Mouse (Mus musculus) MEL (cell line): ENCODE data around the gene Kdm3a. TPM values are rescaled to one million over a fixed set of nuclear protein-coding genes. Genes with fewer than 3 reads are reported as not detected.

ENCODE experiments used
- DNase-seq: peaks from one replicate; pipeline ENCODE4 v3.0.0; 2011; ENCODE audit warnings: low read depth, low spot score
- H3K27ac ChIP-seq: 2 replicates; pipeline ENCODE4 v1.5.1; 2012; ENCODE audit warnings: low read depth, mild to moderate bottlenecking, control low read depth, low read length, moderate library complexity; ENCODE audit not compliant: control insufficient read depth
- H3K27me3 ChIP-seq, 2 experiments: fragments of 150-350 bp in 1 of 2; sonication (generic) in 1 of 2; 2 replicates each; pipeline ENCODE4 v1.6.1; 2012; ENCODE audit warnings: low read length in 2 of 2, mild to moderate bottlenecking in 2 of 2, improper control_type of control experiment in 1 of 2, moderate library complexity in 1 of 2; ENCODE audit not compliant: insufficient read depth in 2 of 2, control insufficient read depth in 1 of 2
- H3K36me3 ChIP-seq, 2 experiments: 2 replicates each; pipeline ENCODE4 v1.6.1; 2012 to 2014; ENCODE audit warnings: low read length in 2 of 2, improper control_type of control experiment in 1 of 2, inconsistent platforms in 1 of 2, mild to moderate bottlenecking in 1 of 2; ENCODE audit not compliant: insufficient read depth in 2 of 2, control insufficient read depth in 1 of 2
- H3K4me1 ChIP-seq, 2 experiments: fragments of 150-350 bp in 1 of 2; sonication (generic) in 1 of 2; 2 replicates each; pipeline ENCODE4 v1.6.1; 2012; ENCODE audit warnings: low read length in 2 of 2, improper control_type of control experiment in 1 of 2, mild to moderate bottlenecking in 1 of 2; ENCODE audit not compliant: insufficient read depth in 2 of 2, control insufficient read depth in 1 of 2
- H3K4me3 ChIP-seq, 2 experiments: fragments of 150-350 bp in 1 of 2; sonication (generic) in 1 of 2; 2 replicates each; pipeline ENCODE4 v1.5.1; 2012; ENCODE audit warnings: low read depth in 2 of 2, low read length in 2 of 2, mild to moderate bottlenecking in 2 of 2, moderate library complexity in 2 of 2, control low read depth in 1 of 2, improper control_type of control experiment in 1 of 2; ENCODE audit not compliant: control insufficient read depth in 1 of 2, insufficient read depth in 1 of 2
- H3K79me2 ChIP-seq: 2 replicates; pipeline ENCODE4 v1.6.1; 2012; ENCODE audit warnings: mild to moderate bottlenecking, low read length, moderate library complexity; ENCODE audit not compliant: control insufficient read depth, poor library complexity, insufficient read depth
- H3K9ac ChIP-seq: 2 replicates; pipeline ENCODE4 v1.6.1; 2012; ENCODE audit warnings: low read depth, mild to moderate bottlenecking, control low read depth, low read length, moderate library complexity; ENCODE audit not compliant: control insufficient read depth, poor library complexity, severe bottlenecking
- H3K9me3 ChIP-seq: fragments of 150-350 bp; sonication (generic); replicated peaks from 2 replicates; pipeline ENCODE4 v1.6.1; 2012; ENCODE audit warnings: mild to moderate bottlenecking, low read length, improper control_type of control experiment, moderate library complexity; ENCODE audit not compliant: insufficient read depth
- CHD2 ChIP-seq: IDR thresholded peaks from 2 replicates; pipeline ENCODE4 v1.6.1; 2011; ENCODE audit warnings: low read length, improper control_type of control experiment
- CTCF ChIP-seq, 3 experiments: IDR thresholded peaks in 2 of 3; conservative IDR thresholded peaks in 1 of 3; 2 replicates each; pipeline ENCODE4 v1.5.1; 2011 to 2012; ENCODE audit warnings: low read length in 3 of 3, low read depth in 2 of 3, mild to moderate bottlenecking in 2 of 3, improper control_type of control experiment in 1 of 3, inconsistent platforms in 1 of 3, mixed read lengths in 1 of 3, moderate library complexity in 1 of 3; ENCODE audit not compliant: control insufficient read depth in 1 of 3, insufficient read depth in 1 of 3, poor library complexity in 1 of 3, severe bottlenecking in 1 of 3
- E2F4 ChIP-seq: IDR thresholded peaks from 2 replicates; pipeline ENCODE4 v1.6.1; 2011; ENCODE audit warnings: low read depth, low read length, improper control_type of control experiment, borderline replicate concordance
- ELF1 ChIP-seq: IDR thresholded peaks from 2 replicates; pipeline ENCODE4 v1.6.1; 2014; ENCODE audit warnings: low read depth, mild to moderate bottlenecking, inconsistent platforms, low read length, improper control_type of control experiment, moderate library complexity
- GABPA ChIP-seq: IDR thresholded peaks from 2 replicates; pipeline ENCODE4 v1.6.1; 2012; ENCODE audit warnings: low read depth, mild to moderate bottlenecking, inconsistent platforms, low read length, improper control_type of control experiment, moderate library complexity
- HCFC1 ChIP-seq: IDR thresholded peaks from 2 replicates; pipeline ENCODE4 v1.6.1; 2012; ENCODE audit warnings: low read depth, mild to moderate bottlenecking, inconsistent platforms, low read length, improper control_type of control experiment, moderate library complexity
- KAT2A ChIP-seq: conservative IDR thresholded peaks from 2 replicates; pipeline ENCODE4 v1.6.1; 2012; ENCODE audit warnings: low read depth, low read length, improper control_type of control experiment, inconsistent platforms
- MAFK ChIP-seq: IDR thresholded peaks from 2 replicates; pipeline ENCODE4 v1.6.1; 2011; ENCODE audit warnings: low read depth, mild to moderate bottlenecking, low read length, improper control_type of control experiment, borderline replicate concordance
- MAX ChIP-seq: IDR thresholded peaks from 2 replicates; pipeline ENCODE4 v1.6.1; 2011; ENCODE audit warnings: low read length, improper control_type of control experiment
- MAZ ChIP-seq: IDR thresholded peaks from 2 replicates; pipeline ENCODE4 v1.6.1; 2012; ENCODE audit warnings: low read depth, mild to moderate bottlenecking, inconsistent platforms, low read length, improper control_type of control experiment
- MEF2A ChIP-seq: IDR thresholded peaks from 2 replicates; pipeline ENCODE4 v1.6.1; 2014; ENCODE audit warnings: low read depth, mild to moderate bottlenecking, inconsistent platforms, low read length, improper control_type of control experiment; ENCODE audit not compliant: poor library complexity, insufficient replicate concordance, severe bottlenecking; ENCODE audit errors: extremely low read depth
- MXI1 ChIP-seq: IDR thresholded peaks from 2 replicates; pipeline ENCODE4 v1.6.1; 2011; ENCODE audit warnings: mild to moderate bottlenecking, low read depth, low read length, improper control_type of control experiment
- MYB ChIP-seq: IDR thresholded peaks from 2 replicates; pipeline ENCODE4 v1.6.1; 2011; ENCODE audit warnings: mild to moderate bottlenecking, low read depth, low read length, improper control_type of control experiment
- NELFE ChIP-seq: IDR thresholded peaks from 2 replicates; pipeline ENCODE4 v1.6.1; 2011; ENCODE audit warnings: low read depth, low read length, improper control_type of control experiment
- NRF1 ChIP-seq: IDR thresholded peaks from 2 replicates; pipeline ENCODE4 v1.6.1; 2014; ENCODE audit warnings: low read depth, mild to moderate bottlenecking, inconsistent platforms, low read length, improper control_type of control experiment, moderate library complexity; ENCODE audit not compliant: poor library complexity, insufficient read depth, severe bottlenecking
- POLR2AphosphoS2 ChIP-seq: IDR thresholded peaks from 2 replicates; pipeline ENCODE4 v1.6.1; 2011; ENCODE audit warnings: low read length, improper control_type of control experiment
- POLR2AphosphoS5 ChIP-seq: IDR thresholded peaks from 2 replicates; pipeline ENCODE4 v1.6.1; 2012; ENCODE audit warnings: low read depth, borderline replicate concordance, mild to moderate bottlenecking, inconsistent platforms, low read length, moderate library complexity, mixed read lengths
- RAD21 ChIP-seq: IDR thresholded peaks from 2 replicates; pipeline ENCODE4 v1.6.1; 2011; ENCODE audit warnings: mild to moderate bottlenecking, low read depth, low read length, improper control_type of control experiment
- RCOR1 ChIP-seq: IDR thresholded peaks from 2 replicates; pipeline ENCODE4 v1.6.1; 2012; ENCODE audit warnings: low read depth, mild to moderate bottlenecking, inconsistent platforms, low read length, improper control_type of control experiment
- SIN3A ChIP-seq: IDR thresholded peaks from 2 replicates; pipeline ENCODE4 v1.6.1; 2012; ENCODE audit warnings: low read length, improper control_type of control experiment, inconsistent platforms
- SMC3 ChIP-seq: IDR thresholded peaks from 2 replicates; pipeline ENCODE4 v1.6.1; 2011; ENCODE audit warnings: low read depth, low read length, improper control_type of control experiment
- TAL1 ChIP-seq: IDR thresholded peaks from 2 replicates; pipeline ENCODE4 v1.6.1; 2012; ENCODE audit warnings: mild to moderate bottlenecking, inconsistent platforms, low read length, moderate library complexity, mixed read lengths
- TBP ChIP-seq: IDR thresholded peaks from 2 replicates; pipeline ENCODE4 v1.8.0; 2011; ENCODE audit warnings: low read depth, low read length, improper control_type of control experiment
- TCF12 ChIP-seq: IDR thresholded peaks from 2 replicates; pipeline ENCODE4 v1.6.1; 2014; ENCODE audit warnings: low read depth, mild to moderate bottlenecking, inconsistent platforms, low read length, improper control_type of control experiment, moderate library complexity
- UBTF ChIP-seq: IDR thresholded peaks from 2 replicates; pipeline ENCODE4 v1.6.1; 2012; ENCODE audit warnings: low read depth, mild to moderate bottlenecking, inconsistent platforms, low read length, improper control_type of control experiment, moderate library complexity, borderline replicate concordance; ENCODE audit not compliant: insufficient read depth
- USF1 ChIP-seq: IDR thresholded peaks from 2 replicates; pipeline ENCODE4 v1.6.1; 2014; ENCODE audit warnings: low read depth, mild to moderate bottlenecking, inconsistent platforms, low read length, improper control_type of control experiment, moderate library complexity
- USF2 ChIP-seq, 2 experiments: IDR thresholded peaks; 2 replicates each; pipeline ENCODE4 v1.6.1; 2011 to 2012; ENCODE audit warnings: improper control_type of control experiment in 2 of 2, low read length in 2 of 2, borderline replicate concordance in 1 of 2, inconsistent platforms in 1 of 2, low read depth in 1 of 2, mild to moderate bottlenecking in 1 of 2; ENCODE audit not compliant: insufficient read depth in 1 of 2
- ZC3H11A ChIP-seq: IDR thresholded peaks from 2 replicates; pipeline ENCODE4 v1.6.1; 2012; ENCODE audit warnings: low read depth, mild to moderate bottlenecking, inconsistent platforms, low read length, improper control_type of control experiment
- ZKSCAN1 ChIP-seq: IDR thresholded peaks from 2 replicates; pipeline ENCODE4 v1.6.1; 2012; ENCODE audit warnings: low read depth, mild to moderate bottlenecking, inconsistent platforms, low read length, improper control_type of control experiment, moderate library complexity
- ZNF384 ChIP-seq: IDR thresholded peaks from 2 replicates; pipeline ENCODE4 v1.6.1; 2012; ENCODE audit warnings: low read depth, mild to moderate bottlenecking, inconsistent platforms, low read length, improper control_type of control experiment
- polyA plus RNA-seq, 2 experiments: library from polyadenylated mRNA; stranded (reverse) in 1 of 2; unstranded in 1 of 2; fragments of >175 nt in 1 of 2; fragments of >200 nt in 1 of 2; gene quantifications; 2 replicates each; pipeline versions ENCODE4 v1.2.1 to v1.2.4; 2012; ENCODE audit warnings: low replicate concordance in 2 of 2, low read depth in 1 of 2; ENCODE audit not compliant: insufficient read length in 2 of 2, insufficient read depth in 1 of 2, missing spikeins in 1 of 2
- total RNA-seq: library from RNA; depleted of rRNA; stranded (reverse); fragments of 300-350 nt; gene quantifications from 2 replicates; pipeline ENCODE4 v1.2.3, GENCODE M21; 2012

Gene Kdm3a
- total and polyA plus RNA-seq, 3 experiments: 14.4 to 35.5 TPM; not detected in 1

- no peaks in the 10 kb centered on the region for H3K4me1 ChIP-seq
- H3K4me3 ChIP-seq: no peak overlapping the region
- H3K79me2 ChIP-seq: no peaks in the 10 kb centered on the region
- H3K9me3 ChIP-seq: no peaks in the 10 kb centered on the region
- H3K27me3 ChIP-seq: peaks cover 5 to 14% of the 10 kb centered on the region in 2 experiments; a peak in 3 of 4 replicates
- H3K9ac ChIP-seq: no peak overlapping the region
- no peaks in the 10 kb centered on the region for H3K36me3 ChIP-seq
- TF ChIP-seq CHD2 (no peak), SMC3 (peak; percentile 55), RAD21 (peak; percentile 50), POLR2AphosphoS2 (no peak), MAX (no peak), MYB (no peak), ELF1 (no peak), CTCF (IDR thresholded peaks at IDR 0.05 in 2 of 3, conservative IDR thresholded peaks at IDR 0.05 in 1 of 3; ENCODE audit: control insufficient read depth in 1 of 3, insufficient read depth in 1 of 3, low read depth in 2 of 3, low read length in 3 of 3, poor library complexity in 1 of 3, severe bottlenecking in 1 of 3) (peak in 2 of 3 experiments; percentile 59 to 83; a peak in 4 of 6 replicates)
- H3K27ac ChIP-seq: no peak overlapping the region
- peak; percentile 37 for DNase-seq
These were observed 46.1 kb upstream of the Kdm3a start for GRCm38 (mm10) chr6:71678891-71679290.

DNA sequence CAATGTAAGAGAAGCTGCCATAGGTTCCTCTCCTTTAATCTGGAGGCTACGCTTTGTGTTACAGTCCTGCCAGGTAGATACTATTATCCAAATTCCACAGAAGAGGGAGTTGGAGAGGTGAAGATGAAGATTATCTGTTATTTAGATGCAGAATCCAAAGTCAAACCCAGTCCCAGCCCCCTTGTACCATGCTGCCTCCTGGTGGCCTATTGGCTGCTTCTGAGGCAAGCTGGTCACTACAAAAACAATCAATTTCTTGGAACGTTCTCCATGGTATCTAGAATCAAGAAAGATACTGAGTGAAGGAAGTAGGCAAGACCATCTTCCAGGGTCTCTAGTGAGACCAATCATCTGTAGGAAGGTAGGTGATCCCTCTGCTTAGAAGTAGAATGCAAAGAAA lies 40.4 kb upstream of the Kdm3a start:
- no peaks in the 10 kb centered on the region for H3K36me3 ChIP-seq
- peaks cover 5 to 14% of the 10 kb centered on the region in 2 experiments; a peak in 3 of 4 replicates for H3K27me3 ChIP-seq
- H3K4me3 ChIP-seq: no peak overlapping the region
- H3K9ac ChIP-seq: no peak overlapping the region
- no peaks in the 10 kb centered on the region for H3K9me3 ChIP-seq
- peak; percentile 32 for DNase-seq
- no peaks in the 10 kb centered on the region for H3K4me1 ChIP-seq
- H3K79me2 ChIP-seq: no peaks in the 10 kb centered on the region
- no peak overlapping the region for H3K27ac ChIP-seq
- TF ChIP-seq GABPA (no peak), ZKSCAN1 (no peak), USF1 (no peak), SMC3 (peak; percentile 77), TAL1 (no peak), POLR2AphosphoS2 (no peak), ZC3H11A (peak; percentile 57), CTCF (IDR thresholded peaks at IDR 0.05 in 2 of 3, conservative IDR thresholded peaks at IDR 0.05 in 1 of 3; ENCODE audit: control insufficient read depth in 1 of 3, insufficient read depth in 1 of 3, low read depth in 2 of 3, low read length in 3 of 3, poor library complexity in 1 of 3, severe bottlenecking in 1 of 3) (peak; percentile 55 to 71 (median 69)), HCFC1 (no peak), NELFE (no peak), UBTF (no peak), RCOR1 (no peak), SIN3A (no peak), ZNF384 (no peak), TCF12 (no peak), E2F4 (no peak), MXI1 (no peak), ELF1 (no peak), MEF2A (no peak), MAZ (no peak), MAFK (no peak), RAD21 (peak; percentile 74), CHD2 (no peak), MYB (no peak), TBP (no peak), NRF1 (no peak), POLR2AphosphoS5 (no peak), KAT2A (no peak), USF2 (IDR thresholded peaks at IDR 0.05; ENCODE audit: borderline replicate concordance in 1 of 2, insufficient read depth in 1 of 2, low read depth in 1 of 2, low read length in 2 of 2) (no peak)
